Mouse (Mus musculus): ENCODE measurements around the gene Spns3. TPM values are rescaled to one million over a fixed set of nuclear protein-coding genes. Genes with fewer than 3 reads are reported as not detected.

Spns3 gene
- polyA plus RNA-seq, 1 experiment, result 0.27 TPM

GRCm38 (mm10) chr11:72538037-72538755, 12.1 kb downstream of the Spns3 start:
- no peak for TF ChIP-seq GATA1 (IDR thresholded peaks at IDR 0.05; ENCODE audit: low read length)

GRCm38 (mm10) chr11:72537503-72537902, 12.8 kb downstream of the Spns3 start:
- no peak for TF ChIP-seq GATA1 (IDR thresholded peaks at IDR 0.05; ENCODE audit: low read length)

DNA sequence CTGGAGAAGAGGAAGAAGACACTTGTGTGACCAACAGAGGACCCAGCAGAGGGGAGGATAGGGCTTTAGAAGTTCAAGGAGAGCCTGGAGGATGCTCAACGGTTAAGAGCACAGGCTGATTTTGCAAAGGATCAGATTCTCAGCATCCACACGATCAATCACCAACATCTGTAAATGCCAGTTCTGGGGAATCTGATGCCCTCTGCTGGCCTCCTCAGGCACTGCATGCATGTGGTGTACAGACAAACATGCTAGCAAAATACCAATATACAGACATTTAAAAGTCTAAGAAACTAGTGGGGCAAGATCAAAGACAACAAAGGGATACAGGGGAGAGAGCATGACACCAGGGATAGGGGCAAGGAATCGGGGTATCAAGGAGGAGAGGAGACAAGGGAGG, 14.8 kb downstream of the Spns3 start:
- TF ChIP-seq GATA1 (IDR thresholded peaks at IDR 0.05; ENCODE audit: low read length), result no peak

DNA sequence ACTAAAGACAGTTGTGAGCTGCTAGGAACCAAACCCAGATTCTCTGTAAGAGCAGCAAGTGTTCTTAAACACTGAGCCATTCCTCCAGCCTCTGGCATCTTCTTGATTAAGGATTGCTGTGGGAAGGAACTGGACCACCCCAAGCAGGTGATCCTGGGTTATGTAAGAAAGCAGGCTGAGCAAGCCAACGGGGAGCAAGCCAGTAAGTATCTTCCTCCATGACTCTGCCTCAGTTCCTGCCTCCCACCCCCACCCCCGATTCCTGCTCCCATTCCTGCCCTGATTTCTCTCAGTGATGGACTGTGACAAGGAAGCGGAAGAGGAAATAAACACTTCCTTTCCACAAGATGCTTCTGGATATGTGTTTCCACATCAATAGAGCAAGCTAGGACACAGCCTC, 17.4 kb downstream of the Spns3 start:
- no peak for TF ChIP-seq GATA1 (IDR thresholded peaks at IDR 0.05; ENCODE audit: low read length)

DNA sequence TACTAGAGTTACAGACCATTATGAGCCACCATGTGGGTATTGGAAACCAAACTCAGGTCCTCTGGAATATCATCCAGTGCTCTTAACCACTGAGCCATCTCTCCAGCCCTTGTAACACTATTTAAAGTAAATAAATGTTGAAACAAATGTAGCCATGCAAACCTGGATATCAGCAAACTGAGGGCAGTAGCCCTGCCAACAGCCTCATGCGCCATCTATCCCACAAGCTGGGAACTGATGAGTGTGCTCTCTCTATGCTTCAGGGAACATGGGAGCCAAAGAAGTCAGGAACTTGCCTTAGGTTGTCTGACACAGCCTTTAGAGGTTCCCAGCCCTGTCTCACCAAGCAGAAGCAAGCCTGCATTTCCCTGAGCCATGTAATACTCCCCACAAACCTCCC, 18.7 kb downstream of the Spns3 start:
- TF ChIP-seq GATA1 (IDR thresholded peaks at IDR 0.05; ENCODE audit: low read length), result no peak

DNA sequence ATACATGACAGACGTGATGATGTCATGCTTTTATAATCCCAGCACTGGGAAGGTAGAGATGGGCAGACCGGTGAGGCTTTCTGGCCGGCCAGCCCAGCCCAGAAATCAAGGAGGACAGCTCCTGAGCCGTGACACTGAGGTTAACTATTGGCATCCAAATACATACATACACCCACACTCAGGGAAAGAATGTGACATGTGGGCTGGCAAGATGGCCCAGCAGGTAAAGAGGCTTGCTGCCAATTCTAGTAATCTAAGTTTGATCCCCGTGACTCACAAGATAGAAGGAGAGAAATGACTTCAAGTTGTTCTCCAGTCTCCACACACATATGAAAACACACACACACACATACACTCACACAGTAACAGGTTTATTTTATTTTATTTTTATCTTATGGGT, 19.2 kb downstream of the Spns3 start:
- TF ChIP-seq GATA1 (IDR thresholded peaks at IDR 0.05; ENCODE audit: low read length), result no peak

DNA sequence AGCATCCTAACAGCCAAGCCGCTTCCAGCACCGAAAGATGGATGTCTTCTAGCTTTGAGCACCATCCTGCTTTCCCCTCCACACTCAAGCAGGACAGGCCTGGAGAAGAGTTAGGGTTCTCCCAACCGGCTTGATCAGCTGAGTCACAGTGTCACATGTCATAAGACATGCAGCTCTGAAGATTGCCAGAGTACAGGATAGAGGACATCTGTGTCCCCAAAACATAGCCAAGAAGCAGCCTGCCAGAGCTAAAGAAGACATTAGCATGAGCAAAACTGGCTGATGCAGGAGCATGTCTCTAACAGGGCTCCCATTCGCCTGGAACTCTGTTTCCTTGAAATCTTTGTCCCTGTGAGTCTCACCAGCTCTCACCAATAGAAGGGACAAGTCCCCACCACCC, 24.1 kb downstream of the Spns3 start:
- TF ChIP-seq GATA1 (IDR thresholded peaks at IDR 0.05; ENCODE audit: low read length), result no peak

DNA sequence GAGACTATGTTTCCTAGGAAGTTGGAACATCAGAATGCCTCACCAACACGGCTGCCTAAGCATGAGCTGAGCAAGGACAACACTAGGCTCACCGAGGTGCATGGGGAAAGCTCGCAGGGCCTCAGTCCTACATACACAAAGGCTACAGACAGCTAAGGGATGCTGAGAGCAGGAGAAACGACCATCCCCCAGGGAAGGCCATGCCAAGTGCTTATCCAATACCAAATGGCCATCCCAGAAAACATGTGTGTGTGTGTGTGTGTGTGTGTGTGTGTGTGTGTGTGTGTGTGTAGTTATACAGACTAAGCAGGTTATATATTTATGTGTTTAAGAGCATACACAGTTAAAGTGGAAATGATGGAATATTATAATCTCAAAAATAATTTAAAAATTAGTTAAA, 26.6 kb downstream of the Spns3 start:
- TF ChIP-seq GATA1 (IDR thresholded peaks at IDR 0.05; ENCODE audit: low read length), result no peak

- TF ChIP-seq GATA1 (IDR thresholded peaks at IDR 0.05; ENCODE audit: low read length), result no peak
These were observed 27.7 kb downstream of the Spns3 start for GRCm38 (mm10) chr11:72522616-72523041.

GRCm38 (mm10) chr11:72521598-72522541, 28.4 kb downstream of the Spns3 start:
- TF ChIP-seq GATA1 (IDR thresholded peaks at IDR 0.05; ENCODE audit: low read length), result no peak

DNA sequence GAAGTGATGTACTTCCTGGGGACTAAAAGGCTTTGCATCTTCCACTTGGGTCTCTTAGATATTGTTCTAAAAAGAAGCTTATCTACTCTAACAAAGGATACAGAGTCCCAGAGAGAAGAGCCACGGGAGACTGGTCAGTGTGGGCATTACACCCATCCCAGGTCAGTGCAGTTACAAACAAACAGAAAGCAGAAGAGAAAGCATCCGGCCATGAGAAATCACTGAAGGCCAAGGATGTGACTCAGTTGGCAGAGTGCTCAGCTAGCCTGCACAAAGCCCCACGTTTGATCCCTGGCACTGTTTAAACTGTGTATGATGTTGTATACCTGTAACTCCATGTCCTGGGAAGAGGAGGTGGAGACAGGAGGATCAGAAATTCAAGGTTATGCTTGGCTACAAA, 30.4 kb downstream of the Spns3 start:
- TF ChIP-seq GATA1 (IDR thresholded peaks at IDR 0.05; ENCODE audit: low read length), result no peak

DNA sequence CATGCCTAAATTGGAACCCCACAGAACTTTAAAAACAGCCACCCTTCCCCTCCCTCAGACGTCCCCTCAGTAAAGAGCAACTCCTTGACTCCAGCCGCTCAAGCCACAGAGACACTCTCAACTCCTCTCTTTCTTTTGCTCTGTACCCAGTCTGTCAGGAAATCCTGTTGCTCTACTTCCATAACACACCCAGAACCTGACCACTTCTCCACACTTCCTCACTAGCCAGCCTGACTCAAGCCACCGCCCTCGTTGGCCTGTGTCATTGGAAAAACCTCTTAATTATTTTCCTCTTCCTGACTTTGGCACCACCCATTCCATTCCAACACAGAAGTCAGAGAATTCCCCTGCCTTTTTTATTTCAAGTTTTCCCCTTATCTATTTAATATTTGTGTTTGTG, 31.1 kb downstream of the Spns3 start:
- TF ChIP-seq GATA1 (IDR thresholded peaks at IDR 0.05; ENCODE audit: low read length), result no peak

- no peak for TF ChIP-seq GATA1 (IDR thresholded peaks at IDR 0.05; ENCODE audit: low read length)
These were observed 31.9 kb downstream of the Spns3 start for GRCm38 (mm10) chr11:72518449-72518848.

DNA sequence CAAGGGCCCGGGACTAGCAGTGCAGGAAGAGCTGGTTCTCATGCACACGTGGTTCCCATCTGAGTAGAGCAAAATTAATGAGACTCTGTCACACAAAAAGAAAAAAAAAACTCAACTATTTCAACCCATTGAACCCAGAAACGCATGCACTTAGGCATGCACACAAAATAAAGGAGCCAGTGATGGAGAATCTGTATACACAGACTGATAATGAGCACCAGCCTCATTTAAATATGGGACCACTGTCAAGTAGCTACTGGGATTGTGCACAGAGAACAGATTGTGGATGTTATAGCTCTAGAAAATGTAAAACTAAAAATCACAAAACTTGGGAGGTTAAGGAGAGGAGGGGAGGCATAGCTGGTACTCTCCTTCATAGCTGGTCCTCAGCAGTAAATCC, 35.3 kb downstream of the Spns3 start:
- TF ChIP-seq GATA1 (IDR thresholded peaks at IDR 0.05; ENCODE audit: low read length), result no peak

- no peak for TF ChIP-seq GATA1 (IDR thresholded peaks at IDR 0.05; ENCODE audit: low read length)
These were observed 41.7 kb downstream of the Spns3 start for GRCm38 (mm10) chr11:72508651-72509050.

GRCm38 (mm10) chr11:72507651-72508050, 42.7 kb downstream of the Spns3 start:
- TF ChIP-seq GATA1 (IDR thresholded peaks at IDR 0.05; ENCODE audit: low read length), result no peak
